Mouse (Mus musculus): Measurements from ENCODE around the gene Gm10799.

The Gm10799 gene

DNA sequence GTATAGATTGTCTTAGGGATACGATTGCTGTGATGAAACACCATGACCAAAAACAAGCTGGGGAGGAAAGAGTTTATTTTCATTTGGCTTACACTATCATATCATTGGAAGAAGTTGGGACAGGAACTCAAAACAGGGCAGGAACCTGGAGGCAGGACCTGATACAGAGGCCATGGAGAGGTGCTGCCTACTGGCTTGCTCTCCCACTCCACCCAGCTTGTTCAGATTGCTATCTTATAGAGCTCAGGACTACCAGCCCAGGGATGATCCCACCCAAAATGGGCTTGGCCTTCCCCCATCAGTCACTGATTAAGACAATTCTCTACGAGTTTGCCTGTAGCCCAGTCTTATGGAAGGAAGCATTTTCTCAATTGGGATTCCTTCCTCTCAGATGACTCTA lies 4.2 kb downstream of the Gm10799 start:
- no peak for DNase-seq

DNA sequence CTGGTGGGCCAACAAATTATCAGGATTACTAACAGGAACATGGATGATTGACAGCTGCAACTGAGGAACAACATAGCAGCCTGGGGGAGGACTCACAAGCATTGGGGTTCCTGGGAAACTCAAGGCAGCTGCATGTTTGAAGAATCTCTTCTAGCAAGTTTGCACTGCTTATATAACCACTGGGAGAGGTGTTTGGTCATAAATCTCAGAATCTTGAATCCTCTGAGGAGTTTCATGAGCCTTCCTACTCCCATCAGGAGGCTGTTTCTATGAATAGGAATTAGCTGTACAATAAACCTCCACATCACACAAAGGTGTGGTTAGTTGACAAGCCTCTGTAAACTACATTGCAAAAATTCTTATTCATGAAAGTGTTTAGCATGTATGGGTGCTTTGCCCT lies 5.7 kb downstream of the Gm10799 start:
- no peak for DNase-seq

DNA sequence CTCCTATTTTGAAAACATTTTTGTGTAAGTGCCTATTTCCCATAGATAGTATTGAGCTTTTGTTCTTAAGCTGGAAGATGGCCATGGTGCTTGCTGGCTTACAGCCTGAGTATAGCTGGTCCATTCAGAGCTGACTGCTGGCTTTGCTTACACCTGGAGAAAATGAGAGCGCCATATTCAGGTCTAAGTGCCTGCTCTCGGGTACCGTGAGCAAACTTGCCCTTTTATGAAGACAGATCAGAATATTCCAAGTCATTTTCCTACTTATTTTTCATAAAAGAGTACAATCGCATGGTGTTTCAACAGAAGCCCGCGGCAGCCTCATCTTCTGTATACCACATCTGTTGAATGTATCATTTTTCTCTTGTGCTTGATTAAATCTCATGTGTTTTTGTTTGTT lies 7.4 kb downstream of the Gm10799 start:
- no peak for DNase-seq

DNA sequence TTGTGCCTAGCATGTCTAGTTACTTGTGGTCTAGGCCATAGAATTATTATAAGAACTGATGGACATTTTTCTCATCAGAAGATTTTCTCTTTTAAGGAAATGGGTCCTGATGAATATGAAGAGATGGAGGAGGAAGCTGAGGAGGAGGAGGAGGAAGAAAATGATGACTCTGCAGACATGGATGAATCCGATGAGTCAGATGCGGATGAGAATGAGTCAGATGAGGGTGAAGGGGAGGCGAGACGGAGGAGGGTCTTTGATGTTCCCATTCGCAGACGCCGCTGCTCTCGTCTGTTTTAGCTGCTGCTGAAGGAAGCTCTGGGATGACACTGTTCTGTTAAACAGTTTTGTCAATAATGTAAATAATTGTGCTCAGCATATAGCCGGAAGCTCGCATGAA lies 8.6 kb downstream of the Gm10799 start:
- DNase-seq = no peak

DNA sequence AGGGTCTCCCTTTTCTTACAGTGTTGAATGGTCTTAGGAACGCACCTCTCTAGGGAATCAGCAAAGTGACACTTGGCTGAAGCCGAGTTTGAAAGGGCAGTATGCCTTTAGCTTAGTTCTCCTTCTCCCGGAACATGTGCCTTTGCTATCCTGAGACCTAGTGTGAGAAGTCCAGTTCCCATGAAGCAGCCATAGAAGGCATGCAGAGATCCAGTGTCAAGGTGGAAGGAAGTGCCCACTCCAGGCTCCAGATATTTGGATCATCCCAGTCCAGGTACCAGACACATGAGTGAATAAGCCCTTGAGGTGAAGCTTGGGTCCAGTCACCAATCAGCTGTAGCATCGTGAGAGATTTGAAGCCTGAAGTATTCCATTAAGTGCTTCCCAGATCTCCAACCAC lies 9.4 kb downstream of the Gm10799 start:
- no peak for DNase-seq

DNA sequence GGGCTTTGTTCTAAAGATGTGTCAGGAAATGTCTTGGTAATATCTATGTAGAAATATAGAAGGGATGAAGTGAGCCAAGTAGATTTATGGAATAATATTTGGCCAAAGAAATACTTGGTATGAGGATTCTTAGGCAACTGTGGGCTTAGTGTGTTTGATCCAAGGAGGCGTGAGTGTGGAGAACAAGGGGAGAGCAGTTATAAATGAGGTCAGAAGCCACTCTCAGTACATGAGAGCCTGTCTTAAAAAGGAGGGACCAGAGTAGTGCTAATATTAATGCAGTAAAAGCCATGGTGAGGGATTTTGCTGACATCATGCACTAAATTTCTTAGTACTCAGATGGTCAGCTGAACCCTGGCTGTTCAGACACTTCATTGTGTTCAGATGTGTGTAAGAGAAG lies 10.0 kb downstream of the Gm10799 start:
- no peak for DNase-seq

DNA sequence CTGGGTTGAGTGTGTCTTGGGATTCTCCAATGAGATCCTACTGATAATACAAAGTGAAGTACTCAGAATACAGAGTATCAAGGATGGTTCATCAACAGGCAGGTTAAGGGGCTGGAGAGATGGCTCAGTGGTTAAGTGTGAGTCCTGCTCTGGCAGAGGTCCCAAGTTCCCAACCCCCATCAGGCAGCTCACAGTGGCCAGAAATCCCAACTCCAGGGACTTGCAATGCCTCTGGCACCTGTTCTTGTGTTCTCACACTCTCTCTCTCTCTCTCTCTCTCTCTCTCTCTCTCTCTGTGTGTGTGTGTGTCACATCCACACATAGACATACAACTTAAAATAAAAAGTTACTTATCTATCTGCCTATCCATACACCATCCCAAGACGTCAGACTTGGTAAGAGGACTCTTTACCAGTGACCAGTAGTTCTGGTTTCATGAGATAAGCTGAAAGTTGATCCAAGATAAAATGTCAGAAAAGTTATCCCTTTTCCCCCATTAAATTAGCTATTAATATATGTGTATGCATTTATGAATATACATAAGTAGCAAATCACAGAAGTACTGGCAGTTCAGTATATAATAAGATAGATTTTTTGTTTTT lies 23.8 kb downstream of the Gm10799 start:
- DNase-seq = no peak

DNA sequence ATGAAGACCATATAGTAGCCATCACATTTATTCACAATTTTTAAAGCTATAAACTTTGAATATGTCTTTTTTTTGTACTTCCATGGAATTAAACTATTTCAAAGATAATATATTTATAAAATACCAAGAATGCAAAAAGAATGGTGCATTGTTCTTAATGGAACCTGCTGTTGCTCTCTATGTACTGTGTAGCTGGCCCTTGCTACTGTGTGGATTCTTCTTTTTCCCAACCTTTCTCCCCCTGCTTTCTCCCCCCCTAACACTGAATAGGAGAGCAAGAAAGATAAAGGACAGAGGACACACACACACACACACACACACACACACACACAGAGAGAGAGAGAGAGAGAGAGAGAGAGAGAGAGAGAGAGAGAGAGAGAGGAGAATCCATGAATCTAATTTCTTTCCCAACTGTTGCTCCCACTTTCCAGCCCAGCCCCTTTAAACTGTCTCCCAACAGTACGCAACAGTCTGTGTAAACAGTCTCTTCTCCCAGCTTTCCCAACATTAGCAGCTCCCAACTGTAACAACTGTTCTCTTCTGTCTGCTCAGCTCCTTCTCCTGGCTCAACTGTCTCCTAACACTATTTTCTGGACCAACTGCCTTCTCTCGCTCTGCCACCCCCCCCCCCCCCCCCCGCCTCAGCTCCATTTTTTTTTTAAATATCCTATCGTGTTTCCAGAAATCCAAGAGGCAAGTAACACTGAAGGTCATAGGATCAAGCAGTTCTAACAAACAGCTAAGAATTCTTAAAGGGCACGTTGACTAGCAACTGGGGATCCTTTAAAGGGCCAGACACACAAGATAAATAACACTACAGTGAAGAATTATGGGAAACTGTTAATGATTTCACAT lies 24.5 kb downstream of the Gm10799 start:
- DNase-seq = peak; percentile 15

DNA sequence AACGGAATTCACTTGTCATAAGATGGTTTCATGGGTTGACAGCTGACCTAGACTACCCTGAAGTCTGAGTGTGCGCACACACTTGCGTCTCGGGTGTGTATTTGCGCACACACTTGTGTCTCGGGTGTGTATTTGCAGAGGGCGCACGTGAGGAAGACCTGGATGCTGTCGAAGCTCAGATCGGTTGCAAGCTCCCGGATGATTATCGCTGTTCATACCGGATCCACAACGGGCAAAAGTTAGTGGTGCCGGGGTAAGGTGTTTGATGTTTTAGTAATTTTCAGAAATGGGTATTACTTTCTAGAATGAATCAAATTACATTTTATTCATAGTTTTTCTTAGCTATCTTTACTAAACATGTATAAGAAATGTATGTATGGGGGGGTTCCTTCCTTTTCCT lies 25.6 kb downstream of the Gm10799 start:
- no peak for DNase-seq

DNA sequence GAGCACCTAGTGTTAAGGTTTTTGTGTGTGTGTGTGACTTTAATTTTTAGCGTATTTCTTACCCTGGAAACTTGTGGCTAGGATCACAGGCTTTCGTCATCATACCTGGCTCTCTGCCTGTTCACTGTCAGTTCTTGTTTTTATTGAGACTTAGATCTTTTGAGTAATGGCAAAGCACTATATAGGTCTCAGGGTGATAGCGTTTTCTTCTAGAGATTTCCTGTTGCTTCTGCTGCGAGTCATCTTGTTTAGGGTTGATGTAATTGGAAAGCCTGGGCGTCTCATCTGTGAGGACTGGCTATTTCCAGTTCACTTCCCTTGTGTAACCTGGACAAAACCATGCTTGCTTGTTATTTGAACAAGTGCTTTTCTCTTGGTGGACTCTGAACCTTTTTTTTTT lies 26.7 kb downstream of the Gm10799 start:
- peak; percentile 13 for DNase-seq

DNA sequence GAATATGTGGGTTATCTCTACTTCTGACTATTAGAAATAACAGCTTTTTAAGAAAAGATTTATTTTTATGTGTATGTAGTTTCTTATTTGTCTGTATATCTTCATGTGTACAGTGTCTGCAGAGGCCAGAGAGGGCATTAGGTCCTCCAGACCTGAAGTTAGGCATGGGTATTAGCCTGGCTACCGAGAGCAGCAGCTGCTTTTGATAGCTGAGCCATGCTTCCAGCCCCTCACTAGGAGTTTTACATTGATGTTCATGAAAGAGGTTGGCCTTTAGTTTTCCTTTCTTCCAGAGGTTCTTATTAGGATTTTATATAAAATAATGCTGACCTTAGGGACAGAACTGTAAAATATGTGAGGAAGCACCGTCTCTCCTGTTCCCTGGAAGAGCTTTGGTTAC lies 30.1 kb downstream of the Gm10799 start:
- no peak for DNase-seq

DNA sequence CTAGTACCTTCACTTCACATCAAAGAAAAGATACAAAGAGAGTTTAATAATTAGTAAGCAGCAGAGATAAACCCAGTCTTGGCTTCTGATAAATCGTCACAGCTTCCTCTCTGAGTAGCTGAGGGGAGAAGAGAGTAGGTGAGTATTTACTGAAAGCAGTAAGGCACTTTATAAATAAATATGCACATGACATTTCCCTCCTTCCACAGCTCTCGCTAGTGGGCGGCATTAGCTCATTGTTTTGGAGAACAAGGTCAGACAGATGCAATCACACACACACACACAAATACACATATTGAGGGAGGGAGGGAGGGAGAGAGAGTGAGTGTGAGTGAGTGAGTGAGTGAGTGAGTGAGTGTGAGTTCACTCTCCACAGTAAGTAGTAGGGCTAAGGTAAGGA lies 32.0 kb downstream of the Gm10799 start:
- no peak for DNase-seq

DNA sequence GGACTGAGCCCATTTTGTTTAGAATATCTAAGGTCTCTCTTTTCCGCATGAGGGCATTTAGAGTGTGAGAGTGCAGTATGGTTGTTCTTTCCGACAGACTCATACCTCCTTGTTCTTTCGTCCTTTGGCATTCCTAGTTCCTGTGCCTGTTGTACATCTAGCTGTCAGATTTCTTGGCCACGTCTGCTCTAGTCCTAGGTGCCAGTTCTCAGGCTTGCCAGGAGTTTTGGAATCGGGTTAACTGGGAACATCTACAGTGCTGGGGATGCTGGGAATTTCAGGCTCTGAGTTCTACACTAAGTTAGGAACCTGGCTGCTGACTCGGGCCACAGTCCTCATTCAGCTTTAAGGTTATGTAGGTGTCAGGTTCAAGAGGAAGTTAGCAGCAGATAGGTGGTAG lies 32.8 kb downstream of the Gm10799 start:
- no peak for DNase-seq

DNA sequence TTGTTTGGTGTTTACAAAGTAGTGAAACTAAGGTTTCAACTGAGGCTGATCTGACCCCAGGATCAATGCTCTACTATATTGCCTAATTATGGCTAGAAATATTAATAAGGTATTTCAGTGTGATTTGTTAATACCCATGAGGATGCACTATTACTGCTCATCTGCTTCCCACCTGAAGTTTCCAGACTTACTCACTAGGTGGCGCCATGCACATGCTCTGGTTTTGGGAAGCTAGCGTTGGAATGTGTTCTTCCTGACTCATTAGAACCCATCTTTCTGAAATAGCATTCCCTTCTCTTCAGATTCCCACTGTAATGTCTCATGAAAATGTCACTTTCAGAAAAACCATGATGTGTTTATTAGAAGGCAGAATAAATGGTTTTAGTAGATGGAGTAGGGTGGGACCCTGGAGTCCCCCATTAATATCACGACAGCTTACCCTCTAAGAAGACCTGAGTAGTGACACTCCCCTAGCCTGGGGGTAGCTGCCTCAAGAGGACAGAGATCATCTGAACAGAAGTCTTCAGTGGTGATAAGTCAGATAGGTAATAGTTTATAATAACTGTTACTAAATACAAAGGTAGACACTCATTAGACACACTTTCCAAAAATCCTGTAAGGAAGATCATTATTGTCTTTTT lies 33.4 kb downstream of the Gm10799 start:
- peak; percentile 69 for DNase-seq

DNA sequence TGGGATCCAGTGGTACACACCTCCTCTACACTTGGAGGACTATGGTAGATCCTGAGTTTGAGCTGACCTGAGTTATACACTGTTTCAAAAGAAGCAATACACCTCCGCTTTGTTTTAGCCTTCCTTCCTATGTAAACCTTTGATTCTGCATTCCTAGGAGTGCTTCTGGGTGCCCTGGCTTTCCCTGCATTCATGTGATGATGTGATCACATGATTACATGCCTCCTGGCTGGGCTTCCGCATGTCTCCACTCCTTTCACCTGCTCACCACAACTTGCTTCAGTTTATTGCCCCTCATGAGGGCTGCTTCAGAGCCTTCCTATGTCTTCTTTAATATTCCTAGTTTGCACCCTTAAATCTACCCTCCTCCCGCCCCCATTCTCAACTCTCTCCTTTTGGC lies 36.3 kb downstream of the Gm10799 start:
- DNase-seq = no peak

DNA sequence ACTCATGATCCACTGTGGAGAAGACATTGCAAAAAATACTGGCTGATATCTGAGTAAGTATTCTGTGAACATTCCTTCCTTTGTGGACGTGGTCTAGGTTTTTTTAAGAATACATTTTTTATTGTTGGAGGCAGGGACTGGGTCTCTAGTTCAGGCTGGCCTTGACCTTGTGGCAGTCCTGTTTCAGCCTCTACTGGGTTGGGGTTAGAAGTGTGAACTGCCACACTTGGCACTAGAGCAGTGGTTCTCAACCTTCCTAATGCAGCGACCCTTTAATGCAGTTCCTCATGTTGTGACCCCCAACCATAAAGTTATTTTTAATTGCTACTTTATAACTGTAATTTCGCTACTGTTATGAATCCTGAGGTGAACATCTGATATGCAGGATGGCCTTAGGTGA lies 38.0 kb downstream of the Gm10799 start:
- DNase-seq = no peak

DNA sequence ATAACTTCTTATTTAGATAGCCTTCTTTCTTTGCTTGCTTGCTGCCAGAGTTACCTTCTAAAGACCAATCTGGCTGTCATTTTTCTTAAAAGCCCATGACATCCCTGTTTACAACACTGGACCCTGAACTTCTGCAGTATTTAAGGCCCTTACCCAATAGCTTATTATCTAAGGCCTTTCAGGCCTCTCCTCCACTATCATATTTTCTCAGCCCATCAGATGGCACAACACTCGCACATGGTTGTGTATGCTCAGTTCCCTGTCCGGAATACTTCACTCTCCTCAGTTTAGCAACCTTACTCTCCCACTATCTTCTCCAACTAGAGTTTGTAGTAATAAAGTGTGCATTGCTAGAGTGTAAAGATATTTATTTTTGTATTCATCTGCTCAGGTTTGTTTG lies 39.3 kb downstream of the Gm10799 start:
- DNase-seq = no peak

DNA sequence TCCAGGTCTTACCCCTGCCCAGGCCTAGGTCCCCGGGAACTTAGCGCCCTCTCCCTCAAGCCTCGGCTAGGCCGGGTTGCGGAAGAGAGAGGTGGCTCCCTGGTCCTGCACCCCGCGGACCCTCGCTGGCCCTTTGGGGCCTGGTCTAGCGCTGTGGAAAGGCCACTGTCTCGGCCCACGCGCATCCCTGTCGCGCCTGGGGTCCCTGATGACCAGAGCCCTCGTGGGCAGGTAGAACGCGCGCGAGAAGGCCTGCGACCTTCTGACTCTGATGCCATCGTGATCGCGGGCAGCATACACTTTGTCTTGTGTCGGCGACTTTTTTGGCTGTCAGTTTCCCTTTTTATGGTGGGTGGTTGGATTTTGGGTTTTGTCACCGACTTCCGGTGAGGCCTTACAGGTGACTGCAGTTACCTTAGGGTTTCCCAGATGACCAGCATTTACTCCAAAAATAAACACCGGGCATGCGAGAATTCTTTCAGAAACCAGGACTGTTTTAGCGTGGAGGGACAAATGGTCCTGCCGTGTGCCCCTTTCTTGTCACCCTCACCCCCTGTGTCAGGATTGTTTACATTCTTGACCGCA lies 40.1 kb downstream of the Gm10799 start, which contains the start of gene 4931422A03Rik:
Gene 4931422A03Rik, minus strand, starts transcription at position 223 of the 585 bp plus-strand sequence.
- DNase-seq = peak; percentile 9

DNA sequence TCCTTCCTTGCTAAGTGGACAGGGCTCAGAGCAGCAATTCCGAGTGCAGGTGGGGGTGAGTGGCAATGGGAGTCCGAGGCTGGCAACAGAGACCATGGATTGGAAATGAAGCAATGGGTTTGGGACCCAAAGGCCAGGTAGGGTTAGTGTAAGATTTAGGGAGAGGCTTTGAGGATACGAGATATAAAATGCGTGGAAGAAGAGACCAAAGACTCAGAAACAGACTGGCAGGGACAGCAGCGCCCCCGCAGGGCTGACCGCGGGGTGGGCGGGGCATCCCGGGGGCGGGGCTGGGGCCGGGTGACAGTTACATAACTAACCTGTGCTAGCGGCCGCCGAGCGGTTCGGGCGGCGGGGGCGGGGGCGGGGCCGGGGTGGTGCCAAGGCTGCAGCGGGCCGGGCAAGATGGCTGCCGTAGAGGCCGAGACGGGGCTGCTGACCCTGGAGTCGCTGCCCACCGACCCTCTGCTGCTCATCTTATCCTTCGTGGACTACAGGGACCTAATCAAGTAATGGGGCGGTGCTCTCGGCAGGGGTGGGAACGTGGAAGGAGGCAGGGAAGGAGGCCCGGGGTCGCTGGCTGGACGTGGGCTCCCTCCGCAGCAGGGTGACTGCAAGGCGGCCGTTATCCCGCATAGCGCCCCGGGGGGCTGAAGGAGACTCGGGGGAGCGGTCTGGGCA lies 40.8 kb downstream of the Gm10799 start, which contains the start of gene Fbxo3:
Gene Fbxo3, plus strand, starts transcription at position 264 of the 681 bp plus-strand sequence.
- DNase-seq = peak; percentile 89

DNA sequence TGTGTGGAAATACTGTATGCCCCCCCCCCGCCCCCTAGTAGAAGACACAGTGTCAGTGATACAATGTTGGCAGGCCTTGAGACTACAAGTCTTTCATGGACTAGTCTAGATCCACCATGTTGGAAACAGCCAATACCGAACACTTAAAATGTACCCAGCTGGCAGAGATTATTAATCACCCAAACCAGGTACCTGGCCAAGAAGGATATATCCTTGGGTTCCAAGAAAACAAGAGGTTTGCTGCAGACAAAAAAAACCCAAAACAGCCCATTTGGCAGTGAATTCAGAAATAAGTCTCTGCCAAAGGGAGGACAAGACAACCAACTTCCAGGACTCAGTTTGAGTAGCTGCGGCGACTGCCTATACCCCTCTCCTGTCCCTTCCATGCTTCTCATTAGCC lies 43.7 kb downstream of the Gm10799 start:
- no peak for DNase-seq

DNA sequence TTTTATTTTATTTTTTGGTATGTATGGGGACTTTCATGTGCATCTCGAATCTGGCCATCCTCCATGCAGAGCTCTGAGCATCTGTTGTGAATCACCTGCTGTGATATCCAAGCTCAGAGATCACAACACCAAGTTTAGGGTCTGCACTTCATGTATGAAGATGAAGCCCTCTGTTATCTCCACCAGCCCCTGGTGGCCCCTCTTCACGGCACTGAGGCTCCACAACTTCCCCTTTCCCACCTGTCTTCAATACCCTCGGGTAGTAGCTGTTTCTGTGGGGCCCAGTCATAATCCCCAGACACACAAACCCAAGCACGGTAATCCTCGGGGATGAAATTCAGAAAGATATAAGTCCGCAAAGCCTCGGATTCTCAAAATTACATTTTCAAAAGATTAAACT lies 45.3 kb downstream of the Gm10799 start:
- DNase-seq = no peak

All from lung, postnatal 14 days (tissue).